30 mouse cellular contexts compared by ENCODE assay signal in genomic region chr4:109859401-109859800, GRCm38 (mm10).
A peak's percentile ranks its signal among the peaks of the same experiment; 100 is the strongest.
DNase-seq lines count a peak whose midpoint lies in the region; ATAC-seq lines count a peak whose summit lies in the region.
"Had no signal": no experiment of that assay in that cellular context is flagged by ENCODE, and none has a peak within 500 bp of the region (broad histone marks: within the 10 kb centered on the region; RNA-seq: fewer than 3 reads in every experiment).

No protein-coding gene starts in this region.

- H3K4me1 ChIP-seq in heart, embryonic 10.5 days: peaks cover 23% of the 10 kb centered on the region
- peaks cover 16% of the 10 kb centered on the region for H3K4me1 ChIP-seq in heart, embryonic 15.5 days (replicated peaks)
- H3K4me1 ChIP-seq in neural tube, embryonic 15.5 days: peaks cover 8% of the 10 kb centered on the region; the same call in 1 of the 2 replicates
- H3K4me1 ChIP-seq: intestine, embryonic 15.5 days; limb, embryonic 15.5 days; liver, embryonic 13.5 days had no signal

- no peak overlapping the region for H3K9ac ChIP-seq in heart, embryonic 15.5 days
- no peak overlapping the region for H3K9ac ChIP-seq in neural tube, embryonic 15.5 days (replicated peaks)
- H3K9ac ChIP-seq: hindbrain, embryonic 12.5 days; intestine, embryonic 15.5 days; limb, embryonic 15.5 days; liver, embryonic 13.5 days had no signal

- no peak overlapping the region for H3K4me3 ChIP-seq in heart, embryonic 10.5 days
- no peak overlapping the region for H3K4me3 ChIP-seq in heart, embryonic 15.5 days
- no peak overlapping the region for H3K4me3 ChIP-seq in neural tube, embryonic 15.5 days (replicated peaks)
- H3K4me3 ChIP-seq: erythroblast, embryonic 14.5 days; hindbrain, embryonic 12.5 days; intestine, embryonic 15.5 days; limb, embryonic 10.5 days; limb, embryonic 15.5 days; liver, embryonic 13.5 days; megakaryocyte, embryonic 14.5 days had no signal

- H3K27ac ChIP-seq in heart, embryonic 10.5 days: peak overlapping the region; percentile 56; the same call in 1 of the 2 replicates
- H3K27ac ChIP-seq in heart, embryonic 15.5 days: peak overlapping the region; percentile 45
- H3K27ac ChIP-seq in neural tube, embryonic 15.5 days (replicated peaks): peak overlapping the region; percentile 49; the same call in 1 of the 2 replicates
- H3K27ac ChIP-seq: hindbrain, embryonic 12.5 days; hindbrain, postnatal 0 days; intestine, embryonic 15.5 days; limb, embryonic 10.5 days; limb, embryonic 15.5 days; liver, embryonic 13.5 days had no signal

- H3K4me2 ChIP-seq in heart, embryonic 15.5 days: no peak overlapping the region
- H3K4me2 ChIP-seq in neural tube, embryonic 15.5 days: no peak overlapping the region
- H3K4me2 ChIP-seq: hindbrain, embryonic 12.5 days; intestine, embryonic 15.5 days; limb, embryonic 15.5 days; liver, embryonic 13.5 days had no signal

- H3K36me3 ChIP-seq in heart, embryonic 10.5 days: 0 out of 2 replicates have a peak, but pooled peaks cover 2% of the 10 kb centered on the region
- peaks cover 3% of the 10 kb centered on the region; the same call in 1 of the 2 replicates for H3K36me3 ChIP-seq in heart, embryonic 15.5 days
- H3K36me3 ChIP-seq in neural tube, embryonic 15.5 days: no peaks in the 10 kb centered on the region
- H3K36me3 ChIP-seq: hindbrain, embryonic 12.5 days; intestine, embryonic 15.5 days; limb, embryonic 10.5 days; limb, embryonic 15.5 days had no signal

- no peak for ATAC-seq in heart, embryonic 15.5 days (replicated peaks; ENCODE audit: insufficient number of reproducible peaks, insufficient read depth, low FRiP score, low read depth)
- ATAC-seq in neural tube, embryonic 15.5 days (ENCODE audit: low FRiP score): no peak
- ATAC-seq: hindbrain, postnatal 0 days; intestine, embryonic 15.5 days; lung, postnatal 0 days had no signal

- H3K27me3 ChIP-seq in heart, embryonic 10.5 days (ENCODE audit: insufficient read depth, poor library complexity, severe bottlenecking): no peaks in the 10 kb centered on the region
- H3K27me3 ChIP-seq in heart, embryonic 15.5 days: no peaks in the 10 kb centered on the region
- H3K27me3 ChIP-seq in neural tube, embryonic 15.5 days (replicated peaks): no peaks in the 10 kb centered on the region
- H3K27me3 ChIP-seq: hindbrain, embryonic 12.5 days; intestine, embryonic 15.5 days; limb, embryonic 15.5 days; liver, embryonic 13.5 days; megakaryocyte, embryonic 14.5 days had no signal

- WGBS in heart, embryonic 10.5 days: 71% methylated on average over 7 of the region's 7 CpGs
- 71% methylated on average over 7 of the region's 7 CpGs for WGBS in heart, embryonic 15.5 days
- 33% methylated on average over 7 of the region's 7 CpGs for WGBS in neural tube, embryonic 15.5 days

- H3K9me3 ChIP-seq in heart, embryonic 10.5 days: no peaks in the 10 kb centered on the region
- no peaks in the 10 kb centered on the region for H3K9me3 ChIP-seq in heart, embryonic 15.5 days (replicated peaks)
- no peaks in the 10 kb centered on the region for H3K9me3 ChIP-seq in neural tube, embryonic 15.5 days (replicated peaks)
- H3K9me3 ChIP-seq: G1E; hindbrain, embryonic 12.5 days; intestine, embryonic 15.5 days; limb, embryonic 10.5 days; limb, embryonic 15.5 days; liver, embryonic 13.5 days; megakaryocyte, embryonic 14.5 days had no signal

- peak; percentile 16 for DNase-seq in embryo, embryonic 9.5 days (ENCODE audit: extremely low spot score)
- no peak for DNase-seq in embryo, embryonic 11 days
- no peak for DNase-seq in heart, embryonic 10.5 days (ENCODE audit: low spot score)
- no peak for DNase-seq in heart, adult 9 months (ENCODE audit: low spot score in 2 of 2)
- DNase-seq in heart, adult 18-20 months: no peak
- DNase-seq in neural tube, embryonic 10.5 days (ENCODE audit: extremely low spot score, low spot score): no peak
- DNase-seq: adrenal gland, adult 8-10 months; cerebellum, adult 8-10 months; cerebellum, postnatal 25 days; gastrocnemius, postnatal 14 days; kidney, adult 2 months; kidney, postnatal 36 days; layer of hippocampus, postnatal 36 days; liver, embryonic 13.5 days; lung, adult 18-20 months; lung, postnatal 4 days; retina, postnatal 1 day; right cerebral cortex, postnatal 14 days; thymus, postnatal 4 days had no signal
